Mouse (Mus musculus): ENCODE results near the gene Glo1. TPM values are rescaled to one million over a fixed set of nuclear protein-coding genes. Genes with fewer than 3 reads are reported as not detected.

The Glo1 gene
- total RNA-seq (2023): 63.3 TPM

GRCm38 (mm10) chr17:30626719-30627118 lies at the start of gene Glo1:
TSS of gene Glo1 (minus strand) at chr17:30626871.

DNA sequence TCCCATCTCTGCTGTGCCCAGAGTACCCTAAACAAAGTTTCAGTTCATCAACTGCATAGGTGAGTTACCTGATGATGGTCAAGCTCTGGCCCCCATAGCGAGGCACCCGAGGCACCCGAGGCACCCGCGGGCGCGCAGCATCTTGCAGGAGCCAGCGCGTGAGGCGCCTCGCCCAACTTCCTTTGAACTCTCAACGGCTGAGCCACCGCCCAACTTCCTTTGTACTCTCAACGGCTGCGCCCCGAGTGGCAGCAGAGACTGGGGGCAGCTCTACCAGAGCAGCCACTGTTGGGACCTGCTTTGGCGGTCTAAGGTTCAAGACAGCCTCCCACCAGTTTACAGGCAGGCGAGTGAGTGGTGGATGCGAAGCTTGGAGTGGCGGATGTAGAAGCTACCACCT lies 2.5 kb downstream of the Glo1 start, which contains the start of gene Dnah8:
Gene Dnah8 (plus strand): TSS at position 223 of the 400 bp plus-strand sequence.

GRCm38 (mm10) chr17:30575941-30576773 lies 50.5 kb downstream of the Glo1 start, which contains the start of gene Btbd9:
TSS of gene Btbd9 (minus strand) at chr17:30576488.

Other genes starting within 250 kb of the Glo1 start
- 56.0 TPM for gene Btbd9, start 50.4 kb downstream of the Glo1 start, total RNA-seq (2023)
- 92.9 TPM for gene Dnah8, start 2.5 kb downstream of the Glo1 start, total RNA-seq (2023)

Data from CD8-positive naive resting alpha-beta T cell, adult 57 days (primary cell).